Mouse (Mus musculus) kidney, adult 11 months (tissue): Measurements from ENCODE around the gene Maml3.
A peak's percentile ranks its signal among the peaks of the same experiment; 100 is the strongest.

Experiments
- DNase-seq: peaks from one replicate; pipeline ENCODE4 v3.0.0; 2022

The Maml3 gene

DNA sequence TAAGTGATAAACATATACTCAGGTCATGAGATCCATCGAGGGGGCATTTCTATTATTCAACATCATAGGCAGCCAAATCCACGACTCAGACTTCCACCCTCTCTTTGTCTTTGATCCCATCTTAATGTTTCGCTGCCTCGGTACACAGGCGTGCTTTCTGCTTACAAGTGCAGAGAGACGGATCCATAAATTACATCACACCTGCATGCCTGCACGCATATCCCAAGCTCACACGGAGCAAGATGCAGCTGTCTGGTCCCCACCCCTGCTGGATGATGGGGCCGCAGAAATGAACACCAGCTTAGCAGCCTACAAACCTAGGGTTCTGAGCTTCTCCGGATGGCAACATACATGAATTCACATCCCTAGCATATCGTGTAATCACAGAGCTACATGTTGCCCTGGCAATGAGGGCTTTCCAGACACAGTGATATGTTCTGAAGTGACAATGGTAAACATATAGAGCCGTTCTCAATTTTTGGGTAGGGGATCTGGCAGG lies 200.5 kb downstream of the Maml3 start:
- no peak for DNase-seq

DNA sequence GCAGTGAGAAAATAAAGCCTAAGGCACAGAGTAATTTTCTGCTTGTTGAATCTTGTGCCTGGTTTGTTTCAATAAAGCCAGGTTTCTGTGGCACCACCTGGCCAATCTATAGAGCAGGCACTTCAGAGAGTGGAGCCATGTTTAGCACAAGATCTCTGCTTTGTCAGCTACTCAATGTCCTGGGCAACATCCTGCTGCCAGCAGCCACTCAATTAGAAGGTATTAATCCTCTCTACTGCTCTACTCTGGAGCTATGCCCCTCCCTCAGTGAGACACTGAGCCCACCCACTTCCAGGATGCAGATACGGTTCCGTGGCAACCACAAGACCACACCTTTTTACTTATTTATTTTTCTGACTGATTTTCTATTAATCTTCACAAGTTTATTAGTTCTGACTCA lies 203.7 kb downstream of the Maml3 start:
- no peak for DNase-seq

DNA sequence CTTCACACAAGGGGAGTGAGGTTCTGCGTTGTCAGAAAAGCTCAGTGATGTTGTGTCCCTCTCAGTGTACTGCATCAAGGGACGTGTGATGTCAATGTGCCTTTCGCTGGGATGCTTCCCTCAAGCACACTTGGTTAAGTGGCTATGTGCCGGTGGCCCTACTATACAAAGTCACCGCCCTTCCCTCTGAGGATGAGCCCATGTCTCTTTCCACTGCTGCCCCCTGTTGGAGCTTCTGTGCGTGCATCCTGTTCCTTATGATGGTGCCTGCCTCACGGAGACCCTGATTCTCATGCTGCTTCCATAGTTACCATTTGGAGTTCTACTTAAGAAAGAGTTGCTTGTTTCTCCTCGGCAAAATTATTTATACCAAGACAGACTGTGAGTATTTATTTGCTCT lies 210.4 kb downstream of the Maml3 start:
- no peak for DNase-seq

DNA sequence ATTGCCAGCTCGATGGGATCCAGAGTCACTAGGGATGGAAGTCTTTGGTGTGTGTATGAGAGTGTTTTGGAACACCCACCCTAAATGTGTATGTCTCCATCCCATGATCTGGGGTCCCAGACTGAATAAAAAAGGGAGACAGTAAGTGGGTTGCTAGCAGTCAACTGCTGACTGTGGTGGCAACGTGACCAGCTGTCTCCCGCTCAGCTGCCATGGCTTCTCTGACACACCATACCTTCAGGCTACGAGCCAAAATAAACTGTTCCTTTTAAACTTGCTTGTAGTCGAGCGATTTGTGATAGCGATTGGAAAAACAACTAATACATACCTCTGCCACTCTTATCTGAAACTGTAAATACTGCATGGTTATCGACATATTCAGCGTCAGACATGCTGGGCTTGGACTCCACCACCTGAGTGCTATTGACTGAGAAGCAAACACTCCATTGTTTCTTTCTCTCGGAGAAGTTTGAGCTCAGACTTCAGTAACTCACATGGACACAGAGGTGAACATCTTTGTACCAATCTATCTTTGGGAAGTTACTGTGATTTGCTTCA lies 213.2 kb downstream of the Maml3 start:
- DNase-seq = no peak

DNA sequence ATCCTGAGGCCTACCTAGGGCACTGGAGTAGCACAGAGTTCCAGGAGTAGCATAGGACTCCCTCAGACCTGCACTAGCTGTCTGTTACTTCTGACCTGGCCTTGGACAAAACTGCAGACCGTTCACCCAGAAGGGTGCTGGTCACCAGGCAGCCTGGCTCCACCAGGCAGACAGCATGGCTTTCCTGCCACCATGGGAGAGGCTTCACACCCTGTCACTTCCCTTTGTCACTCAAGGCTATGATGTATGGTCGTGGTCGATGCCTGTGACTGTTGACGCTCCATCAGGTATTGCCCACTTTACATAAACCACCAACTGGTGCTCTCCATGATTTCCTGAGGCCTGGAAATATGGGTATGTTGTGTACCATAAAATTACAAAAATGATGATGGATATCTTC lies 214.7 kb downstream of the Maml3 start:
- DNase-seq = no peak

DNA sequence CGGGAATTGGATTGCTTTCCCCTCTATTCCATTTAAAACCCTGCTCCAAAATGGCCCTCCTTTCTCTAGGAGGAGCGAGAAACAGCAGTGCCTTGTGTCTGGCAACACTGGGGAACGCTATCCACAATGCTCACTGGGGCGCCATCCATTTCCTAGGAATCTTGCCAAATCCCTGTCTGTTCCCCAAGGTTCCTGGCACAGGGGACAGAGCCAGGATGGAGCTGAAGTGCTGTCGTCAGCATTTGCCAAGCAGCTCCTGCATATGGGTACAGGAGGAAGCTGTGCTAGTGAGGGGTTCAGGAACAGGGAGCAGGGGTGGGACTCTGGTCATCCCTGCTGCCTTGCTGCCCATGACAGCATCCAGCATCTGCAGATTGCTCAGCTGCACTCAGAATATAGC lies 215.1 kb downstream of the Maml3 start:
- DNase-seq = no peak

DNA sequence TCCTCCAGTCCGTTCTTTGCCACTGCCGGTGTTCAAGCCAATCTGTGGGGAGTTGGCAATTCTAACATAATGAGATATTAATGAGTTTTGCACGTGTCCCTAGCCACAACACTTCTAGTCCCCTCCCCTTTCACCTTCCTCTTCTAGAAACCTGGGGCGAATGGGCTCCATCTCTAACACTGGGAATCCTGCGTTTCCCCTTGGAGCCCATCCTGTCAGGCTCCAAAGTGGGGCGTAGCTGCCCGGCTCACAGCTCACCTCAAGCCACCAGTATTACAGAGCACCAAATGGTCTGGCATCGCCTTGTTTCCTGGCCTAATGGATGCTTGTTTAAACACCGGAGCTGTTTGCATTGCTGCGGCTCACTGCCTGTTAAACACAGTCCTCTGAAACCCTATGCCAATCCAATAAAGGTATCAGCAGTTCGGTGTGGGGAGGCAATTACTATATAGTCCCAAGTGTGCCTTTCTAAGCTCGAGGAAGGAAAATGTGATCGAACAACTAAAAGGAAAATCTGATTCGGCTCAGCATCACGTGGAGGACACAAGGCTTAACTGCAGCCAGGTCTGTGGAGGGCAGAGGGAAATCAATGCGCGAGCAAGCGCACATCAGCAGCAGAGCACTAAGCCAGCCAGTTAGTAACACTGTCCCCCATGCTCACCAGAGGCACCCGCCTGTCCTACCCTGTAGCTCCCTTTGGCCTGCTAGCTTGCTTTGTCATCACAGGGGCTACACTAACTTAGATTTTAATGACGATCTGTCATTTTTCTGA lies 216.0 kb downstream of the Maml3 start:
- DNase-seq = no peak

DNA sequence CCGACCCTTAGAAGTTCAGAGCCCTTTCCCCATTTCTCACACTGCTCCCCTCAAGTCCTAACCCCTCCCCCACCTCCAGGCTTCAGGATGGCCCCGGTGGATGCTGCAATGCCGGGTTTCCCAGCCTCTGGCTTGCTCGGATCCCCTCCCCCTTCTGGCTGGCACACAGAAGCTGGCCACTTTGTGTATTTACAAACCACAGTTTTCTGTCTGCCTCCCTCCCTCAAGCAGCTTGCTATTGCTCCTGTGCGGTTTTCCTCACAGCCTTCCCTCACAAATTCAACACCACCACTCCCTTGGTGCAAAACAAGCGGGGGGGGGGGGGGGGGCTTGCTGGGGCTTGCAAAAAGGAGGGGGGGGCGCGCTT lies 216.6 kb downstream of the Maml3 start:
- DNase-seq = no peak

DNA sequence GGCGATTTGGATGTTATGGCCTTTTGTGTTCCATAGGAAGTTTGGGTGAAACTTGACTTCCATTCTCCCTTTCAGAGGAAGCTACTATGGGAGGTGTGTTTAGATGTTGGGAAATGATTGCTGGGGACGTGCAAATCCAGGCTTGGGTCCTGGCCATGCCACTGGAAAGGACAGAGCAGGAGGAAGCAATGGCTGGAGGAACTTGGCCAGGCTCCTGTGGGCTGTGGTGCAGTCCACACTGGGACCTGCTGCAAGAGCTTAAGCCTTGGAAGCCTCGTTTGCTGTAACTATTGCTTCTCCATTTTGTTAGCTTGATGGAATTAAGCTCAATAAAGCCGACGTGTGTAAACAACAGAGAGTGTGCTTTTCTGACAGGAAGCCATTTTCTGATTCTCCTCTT lies 219.0 kb downstream of the Maml3 start:
- no peak for DNase-seq

DNA sequence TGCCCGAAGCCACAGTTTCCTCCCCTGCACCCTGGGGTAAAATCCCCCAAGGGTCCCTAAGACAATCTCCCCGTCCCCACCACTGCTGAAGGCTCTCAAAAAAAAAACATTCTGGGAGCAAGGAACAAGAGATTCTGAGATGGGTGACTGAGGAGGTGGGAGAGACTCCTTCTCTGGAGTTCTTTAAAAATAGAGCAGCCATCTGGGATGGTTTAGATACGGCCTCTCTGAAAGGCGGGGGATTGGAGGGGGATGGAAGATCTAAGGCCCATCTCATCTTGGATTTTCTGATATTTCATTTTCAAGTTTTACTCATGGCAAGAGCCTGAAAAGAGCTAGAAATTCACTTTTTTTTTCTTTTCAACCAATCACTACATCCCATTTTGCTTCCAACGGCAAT lies 219.4 kb downstream of the Maml3 start:
- DNase-seq = no peak

DNA sequence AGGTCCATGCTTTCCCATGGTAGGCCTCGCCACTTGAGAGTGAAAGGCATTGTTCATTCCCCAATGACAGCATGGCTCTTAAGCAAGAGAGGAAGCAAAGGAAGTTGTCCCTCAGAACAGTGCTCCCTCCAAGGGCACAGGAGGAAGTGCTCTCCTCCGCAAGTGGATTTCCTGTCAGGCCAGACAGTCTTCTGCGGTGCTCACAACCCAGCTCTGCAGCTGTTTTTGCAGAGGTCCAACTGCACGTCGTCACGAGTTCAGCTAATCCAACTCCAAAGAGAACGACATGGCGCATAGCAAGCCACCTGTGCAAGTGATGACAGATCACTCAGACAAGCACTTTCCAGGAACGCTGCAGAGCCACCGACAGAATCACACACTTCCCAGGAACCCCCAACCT lies 222.9 kb downstream of the Maml3 start:
- no peak for DNase-seq

DNA sequence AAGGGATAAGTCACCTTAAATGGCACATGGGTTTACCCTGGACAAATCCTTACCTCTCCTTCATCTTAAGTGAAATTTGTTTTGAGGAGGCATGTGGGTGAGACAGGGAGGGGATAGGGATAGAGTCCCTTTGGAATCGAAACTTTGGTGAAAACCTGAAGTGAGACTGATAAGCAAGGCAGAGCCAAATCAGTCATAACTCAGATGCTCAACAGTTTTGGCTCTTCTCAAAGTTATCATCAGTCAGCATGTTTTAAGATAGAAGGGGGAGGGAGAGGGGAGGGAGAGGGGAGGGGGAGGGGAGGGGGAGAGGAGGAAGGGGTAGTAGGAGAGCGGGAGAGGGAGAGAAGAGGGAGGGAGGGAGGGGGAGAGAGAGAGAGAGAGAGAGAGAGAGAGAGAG lies 223.5 kb downstream of the Maml3 start:
- DNase-seq = no peak

DNA sequence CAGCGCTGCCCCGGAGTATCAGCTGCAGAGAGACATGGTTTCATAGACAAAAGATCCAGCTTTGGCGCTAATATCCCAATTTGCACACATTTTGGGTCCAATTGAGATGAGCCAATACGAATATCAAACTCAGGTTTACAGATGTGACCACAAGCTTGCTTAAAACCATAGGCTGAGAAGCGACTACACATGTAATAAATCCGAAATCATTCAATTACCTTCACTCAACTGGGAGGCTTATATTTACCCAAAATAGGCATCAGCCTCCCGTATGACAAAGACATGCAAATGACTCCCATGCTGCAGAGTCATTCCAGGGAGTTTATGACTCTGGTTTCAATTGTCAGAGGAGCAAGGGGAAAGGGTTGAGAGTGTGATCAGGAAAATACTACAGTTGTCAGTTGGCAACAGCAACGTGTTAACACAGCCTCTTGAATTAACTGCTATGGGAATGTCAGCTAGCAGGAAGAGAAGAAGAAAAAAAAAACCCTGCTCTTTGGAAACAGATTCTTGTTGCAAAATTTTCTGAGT lies 224.3 kb downstream of the Maml3 start:
- no peak for DNase-seq

DNA sequence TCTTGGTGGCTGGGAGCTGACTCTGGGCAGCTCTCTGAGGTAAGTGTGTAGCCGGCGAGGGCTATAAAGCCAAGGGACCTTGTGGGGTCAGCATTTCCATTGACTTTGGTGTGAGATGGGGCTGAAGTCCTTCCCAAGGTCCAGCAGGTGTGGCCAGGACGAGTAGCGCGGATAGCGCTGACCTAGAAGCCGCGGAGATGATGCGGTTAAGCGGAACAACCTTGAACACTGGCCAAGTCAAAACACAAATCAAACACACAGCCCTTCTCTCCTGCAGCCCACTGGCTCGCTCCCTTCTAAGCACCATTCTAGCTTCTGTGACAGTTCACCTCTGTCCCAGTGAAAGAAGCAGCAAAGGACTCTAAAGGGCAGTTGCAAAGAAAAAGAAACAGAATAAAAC lies 225.7 kb downstream of the Maml3 start:
- peak; percentile 10 for DNase-seq

DNA sequence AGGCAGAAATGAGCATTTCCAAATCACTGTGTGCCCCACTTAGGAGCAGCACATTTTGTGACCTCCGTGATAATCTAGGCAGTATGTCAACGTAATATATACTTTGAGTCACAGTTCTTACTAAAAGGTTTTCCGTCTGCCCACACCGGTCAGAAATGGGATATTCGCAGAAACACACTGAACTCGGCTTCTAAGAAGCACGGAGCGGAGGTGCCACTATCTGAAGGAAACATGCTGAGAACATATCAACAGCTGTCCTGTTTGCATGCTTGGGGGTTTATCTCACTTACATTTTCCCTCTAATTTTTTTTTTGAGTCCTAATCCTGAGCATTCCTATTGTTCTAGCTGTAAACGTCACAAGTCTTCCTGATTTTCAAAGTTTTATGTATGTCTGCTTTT lies 226.3 kb downstream of the Maml3 start:
- DNase-seq = no peak

DNA sequence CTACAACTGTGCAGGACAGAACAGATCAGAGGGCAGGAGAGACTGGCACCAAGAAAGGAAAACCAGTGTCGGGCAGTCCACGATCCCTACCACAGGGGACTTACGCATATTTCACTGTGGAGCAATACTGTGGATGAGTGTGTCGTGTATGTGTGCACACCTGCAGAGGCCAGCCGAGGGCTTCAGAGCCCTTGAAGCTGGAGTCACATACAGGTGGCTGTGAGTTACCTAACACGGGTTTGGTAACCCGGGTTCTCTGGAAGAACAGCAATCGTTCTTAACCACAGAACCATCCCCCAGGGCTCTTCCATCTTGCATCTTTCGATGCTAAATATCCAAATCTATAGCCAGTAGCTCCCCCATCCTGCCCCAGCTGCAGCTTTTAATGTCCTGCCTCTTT lies 228.1 kb downstream of the Maml3 start:
- no peak for DNase-seq

DNA sequence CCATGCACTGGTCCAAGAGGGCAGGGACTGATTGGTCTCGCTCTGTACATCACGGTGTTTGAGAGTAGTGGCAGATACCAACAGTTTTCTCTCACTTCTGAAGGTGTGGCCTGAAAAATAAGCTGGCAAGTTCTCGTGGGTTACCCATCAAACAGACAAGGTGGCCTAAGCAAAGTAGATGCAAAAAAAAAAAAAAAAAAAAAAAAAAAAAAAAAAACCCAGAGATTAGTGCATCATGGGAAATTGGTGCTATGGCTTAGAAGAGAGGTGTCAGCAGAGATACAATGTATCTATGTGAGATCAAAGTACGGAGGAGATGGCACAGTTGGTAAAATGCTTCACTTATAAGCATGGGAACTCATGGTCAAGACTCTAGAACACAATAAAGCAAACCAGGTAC lies 229.2 kb downstream of the Maml3 start:
- no peak for DNase-seq

DNA sequence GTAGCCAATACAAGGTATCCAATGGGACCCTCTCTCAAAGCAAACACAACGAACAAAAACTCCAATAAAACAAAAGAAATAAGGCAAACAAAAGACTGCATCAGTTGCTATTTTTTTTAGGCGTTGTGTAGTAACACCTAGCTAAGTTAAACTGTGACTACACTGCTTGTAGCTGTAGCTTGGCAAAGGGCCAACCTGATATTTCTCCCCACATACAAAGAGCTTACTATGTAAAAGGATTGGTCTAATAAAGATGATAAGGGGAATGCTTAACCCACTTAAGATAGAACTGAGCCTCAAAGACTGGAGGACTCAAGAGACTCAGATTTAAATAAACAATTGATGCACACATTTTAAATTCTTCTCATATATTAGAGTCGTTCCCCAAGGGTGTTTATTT lies 230.6 kb downstream of the Maml3 start:
- no peak for DNase-seq

DNA sequence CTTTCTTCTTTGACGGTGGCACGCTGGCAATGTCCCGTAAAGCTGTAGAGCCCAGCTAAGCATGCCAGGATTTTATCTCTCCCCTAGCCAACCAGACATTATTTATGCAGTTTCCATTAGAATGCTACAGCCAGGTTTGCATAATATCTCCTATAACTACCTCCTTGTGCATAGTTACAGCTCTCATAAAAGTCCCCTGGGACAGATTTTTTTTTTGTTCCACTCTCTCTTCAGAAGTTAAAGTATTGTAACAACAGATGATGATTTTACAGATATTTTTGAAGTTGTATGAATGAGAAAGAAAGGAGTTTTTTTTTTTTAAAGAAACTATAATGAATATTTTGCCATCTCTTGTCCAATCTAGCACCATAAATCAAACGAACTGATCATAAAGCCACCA lies 232.1 kb downstream of the Maml3 start:
- DNase-seq = no peak

DNA sequence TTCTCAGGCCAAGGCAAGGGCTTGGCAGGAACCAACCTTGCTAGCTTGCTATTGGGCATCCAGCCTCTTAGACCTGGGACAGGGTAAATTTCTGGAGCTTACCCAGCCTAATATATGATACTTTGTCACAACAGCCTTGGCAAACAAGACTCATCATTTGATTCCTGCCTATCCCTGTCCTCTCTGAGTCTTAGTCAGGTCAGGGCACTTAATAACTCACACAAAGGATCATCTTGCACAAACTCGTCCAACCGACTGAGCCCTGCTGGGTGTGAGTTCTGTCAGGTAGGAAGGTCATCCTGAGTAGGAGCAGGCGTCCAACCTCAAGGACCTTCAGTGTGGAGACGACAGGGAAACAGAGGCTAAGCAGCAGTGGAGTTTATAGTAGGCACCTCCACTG lies 233.5 kb downstream of the Maml3 start:
- DNase-seq = no peak

DNA sequence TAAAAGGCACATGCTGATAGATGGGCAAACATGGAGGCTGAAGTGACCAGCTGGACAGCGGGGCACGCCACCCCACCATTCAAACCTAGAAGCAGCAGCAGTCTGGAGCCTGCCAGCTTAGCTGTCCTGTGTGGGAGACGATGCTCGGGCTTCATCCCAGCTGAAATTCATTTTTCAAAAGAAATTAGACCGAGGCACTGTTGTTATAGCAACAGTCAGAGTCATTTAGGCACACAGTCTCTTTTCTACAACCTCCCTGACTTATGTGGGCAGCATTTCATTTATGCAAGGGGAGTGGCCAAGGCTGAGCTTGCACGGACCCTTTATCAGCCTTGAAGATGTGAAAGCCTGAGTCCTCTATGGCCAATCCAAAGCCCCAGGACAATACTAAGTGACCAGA lies 234.9 kb downstream of the Maml3 start:
- no peak for DNase-seq

DNA sequence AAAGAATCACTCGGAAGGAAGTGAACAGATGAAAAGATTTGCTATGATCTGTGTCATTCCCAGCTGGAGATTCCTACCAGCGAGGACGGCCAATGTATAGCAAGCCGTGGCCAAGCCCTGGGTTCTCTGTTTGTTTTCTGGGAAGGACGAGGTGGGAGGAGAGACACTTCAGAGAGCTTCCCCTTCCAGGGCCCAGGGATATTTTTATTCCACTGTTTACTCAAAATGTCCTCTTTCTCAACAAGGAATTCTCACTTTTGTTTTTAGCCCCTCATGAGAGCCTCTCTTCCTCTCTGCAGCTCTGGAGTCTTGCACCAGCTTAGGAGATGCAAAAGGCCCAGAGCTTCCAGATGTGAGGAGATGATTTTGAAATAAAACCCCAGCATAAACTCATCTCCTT lies 236.0 kb downstream of the Maml3 start:
- no peak for DNase-seq

DNA sequence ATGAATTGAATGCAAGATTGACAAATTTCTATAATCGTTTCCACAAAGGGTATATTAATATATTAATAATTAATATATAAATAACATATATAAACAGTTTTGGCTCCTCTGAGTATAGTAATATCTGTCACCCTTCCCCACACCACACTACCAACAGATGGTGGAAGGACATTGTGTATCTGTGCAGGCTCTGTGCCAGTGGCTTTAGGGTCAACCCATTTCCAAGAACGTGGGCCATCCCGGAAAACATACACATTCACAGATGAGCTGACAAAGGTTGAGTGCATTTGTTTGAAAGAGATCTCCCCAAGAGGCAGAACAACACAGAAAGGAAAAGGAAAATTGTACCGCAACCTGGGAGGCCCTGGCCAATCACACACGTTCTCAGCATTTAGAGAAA lies 238.4 kb downstream of the Maml3 start:
- no peak for DNase-seq

DNA sequence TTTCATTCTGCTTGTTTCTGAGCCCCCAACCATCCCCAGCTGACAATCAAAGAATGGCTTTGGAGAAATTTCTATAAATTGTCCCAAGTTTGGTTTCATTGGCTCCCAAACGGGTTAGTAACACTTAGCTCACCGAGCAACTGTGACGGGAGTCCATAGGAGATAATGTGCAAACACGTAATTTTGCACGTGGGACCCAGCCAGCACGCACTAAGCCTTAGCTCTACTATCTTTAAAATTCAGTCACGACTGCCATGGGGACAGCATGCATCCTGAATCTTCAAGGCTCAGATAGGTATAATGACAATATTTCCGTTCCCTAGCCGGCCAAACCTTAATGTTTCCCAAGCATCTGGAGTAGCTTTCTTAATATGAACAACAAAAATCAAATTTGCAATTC lies 243.2 kb downstream of the Maml3 start:
- no peak for DNase-seq

DNA sequence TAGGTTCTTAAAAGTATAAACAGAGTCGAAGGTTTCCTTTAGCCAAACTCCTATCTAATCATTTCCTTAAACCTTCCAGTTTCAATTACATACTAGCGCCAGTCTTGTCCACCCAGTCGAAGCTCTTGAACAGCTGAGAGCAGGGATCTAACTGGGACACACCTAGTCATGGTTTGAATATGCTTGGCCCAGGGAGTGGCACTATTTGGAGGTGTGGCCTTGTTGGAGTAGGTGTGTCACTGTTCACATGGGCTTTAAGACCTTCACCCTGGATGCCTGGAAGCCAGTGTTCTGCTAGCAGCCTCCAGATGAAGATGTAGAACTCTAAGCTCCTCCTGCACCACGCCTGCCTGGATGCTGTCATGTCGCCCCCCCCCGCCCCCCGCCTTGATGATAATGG lies 244.4 kb downstream of the Maml3 start:
- no peak for DNase-seq
